10 mouse cellular contexts compared by ENCODE assay signal in the genomic region with DNA sequence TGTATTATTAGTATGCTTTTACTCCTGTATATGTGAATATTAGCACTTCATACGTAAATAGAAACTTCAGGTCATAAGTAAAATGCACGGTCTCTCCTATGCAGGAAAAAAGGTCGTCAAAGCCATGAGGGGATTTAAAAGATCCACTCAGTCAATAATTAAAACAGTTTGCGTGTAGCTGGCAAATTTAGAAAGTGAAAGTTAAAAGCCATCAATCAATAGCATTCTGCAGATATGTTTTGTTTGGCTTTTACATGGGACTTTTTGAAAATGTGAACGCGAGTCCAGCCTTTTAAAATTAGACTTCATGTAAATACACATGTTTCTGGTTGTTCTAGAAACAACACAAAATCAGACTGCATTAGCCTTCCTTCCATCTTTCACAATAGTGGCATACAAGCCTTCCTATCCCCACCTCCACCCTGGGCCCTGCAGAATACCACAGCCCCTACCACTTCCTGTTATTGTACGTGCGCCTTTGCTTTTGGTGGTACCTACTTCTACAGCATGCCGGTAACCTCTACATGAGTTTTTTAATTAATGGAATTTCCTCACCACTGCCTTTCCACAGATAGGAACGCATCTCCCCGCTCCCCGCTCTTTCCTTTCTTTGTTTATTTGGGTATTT. TPM values are rescaled to one million over a fixed set of nuclear protein-coding genes. Genes with fewer than 3 reads are reported as not detected.
DNase-seq lines count a peak whose midpoint lies in the region; ATAC-seq and TF ChIP-seq lines count a peak whose summit lies in the region.
"Had no signal": no experiment of that assay in that cellular context is flagged by ENCODE, and none has a peak within 500 bp of the region (broad histone marks: within the 10 kb centered on the region; RNA-seq: fewer than 3 reads in every experiment).

No protein-coding gene starts in this region.

- DNase-seq in B cell, adult 2 months = peak; percentile 80 to 85
- peak; percentile 43 for DNase-seq in lung, postnatal 0 days (ENCODE audit: low spot score)
- DNase-seq in spleen, adult 2 months (ENCODE audit: low read depth in 1 of 2, low spot score in 2 of 2) = peak; percentile 72 to 80
- no peak for DNase-seq in urinary bladder, postnatal 25 days (ENCODE audit: low spot score)
- DNase-seq in kidney, adult 18-20 months = no peak
- DNase-seq in right cerebral cortex, adult 18-20 months = no peak

- H3K4me1 ChIP-seq in lung, postnatal 0 days (ENCODE audit: insufficient read depth, low read depth, low read length) = no peaks in the 10 kb centered on the region
- peaks cover 14% of the 10 kb centered on the region for H3K4me1 ChIP-seq in spleen, adult 2 months (ENCODE audit: control insufficient read depth, insufficient read depth, insufficient read length)
- H3K4me1 ChIP-seq: forebrain, embryonic 15.5 days; heart, embryonic 15.5 days had no signal

- WGBS in lung, postnatal 0 days = 60% methylated on average over 12 of the region's 12 CpGs
- WGBS in spleen, adult 2 months = 8% methylated on average over 12 of the region's 12 CpGs

- no peaks in the 10 kb centered on the region for H3K36me3 ChIP-seq in lung, postnatal 0 days (ENCODE audit: insufficient read depth, low read length)
- H3K36me3 ChIP-seq in spleen, adult 2 months (ENCODE audit: control insufficient read depth, insufficient read depth, low read length) = no peaks in the 10 kb centered on the region
- H3K36me3 ChIP-seq: forebrain, embryonic 15.5 days; heart, embryonic 15.5 days had no signal

- no peak for TF ChIP-seq EP300 in lung, postnatal 0 days (IDR thresholded peaks at IDR 0.05)

- H3K4me2 ChIP-seq in lung, postnatal 0 days (replicated peaks; ENCODE audit: low read depth, low read length) = 0 out of 2 replicates have a peak overlapping the region, but pooled peaks have one; percentile 1
- H3K4me2 ChIP-seq: forebrain, embryonic 15.5 days; heart, embryonic 15.5 days; midbrain, embryonic 11.5 days had no signal

- TF ChIP-seq POLR2A in spleen, adult 2 months (IDR thresholded peaks at IDR 0.05; ENCODE audit: low read depth, low read length) = peak; percentile 8; the same call in 1 of the 2 replicates

- no peaks in the 10 kb centered on the region for H3K9me3 ChIP-seq in lung, postnatal 0 days (ENCODE audit: low read length)
- H3K9me3 ChIP-seq: forebrain, embryonic 15.5 days; heart, embryonic 15.5 days had no signal

- no peaks in the 10 kb centered on the region for H3K27me3 ChIP-seq in lung, postnatal 0 days (replicated peaks; ENCODE audit: insufficient read depth, low read length)
- H3K27me3 ChIP-seq in spleen, adult 2 months (ENCODE audit: control insufficient read depth, insufficient read depth, low read length) = no peaks in the 10 kb centered on the region
- H3K27me3 ChIP-seq: forebrain, embryonic 15.5 days; heart, embryonic 15.5 days had no signal

- peak; percentile 98 for ATAC-seq in activated CD4-positive, CD25-positive, alpha-beta regulatory T cell, adult 4 months
- no peak; the same call in 1 of the 2 replicates for ATAC-seq in lung, postnatal 0 days
- ATAC-seq: forebrain, embryonic 15.5 days had no signal

- H3K27ac ChIP-seq in lung, postnatal 0 days (ENCODE audit: low read length) = no peak overlapping the region
- peak overlapping the region; percentile 83 for H3K27ac ChIP-seq in spleen, adult 2 months (ENCODE audit: insufficient read depth, low read length)
- H3K27ac ChIP-seq: forebrain, embryonic 15.5 days; heart, embryonic 15.5 days had no signal

- H3K4me3 ChIP-seq in lung, postnatal 0 days (ENCODE audit: low read depth, low read length) = no peak overlapping the region
- no peak overlapping the region for H3K4me3 ChIP-seq in spleen, adult 2 months (ENCODE audit: extremely low read depth, insufficient read depth, insufficient read length)
- H3K4me3 ChIP-seq: forebrain, embryonic 15.5 days; heart, embryonic 15.5 days had no signal

- no peak overlapping the region for H3K9ac ChIP-seq in lung, postnatal 0 days (replicated peaks; ENCODE audit: low read depth)
- H3K9ac ChIP-seq: forebrain, embryonic 15.5 days; heart, embryonic 15.5 days had no signal

- TF ChIP-seq CTCF in lung, postnatal 0 days (IDR thresholded peaks at IDR 0.05) = no peak
- no peak for TF ChIP-seq CTCF in spleen, adult 2 months (IDR thresholded peaks at IDR 0.05; ENCODE audit: extremely low read depth, insufficient read depth, insufficient read length, insufficient replicate concordance)

RNA-seq across cellular contexts. Expression of a gene that starts 12.4 kb away (rescaled TPM):
- polyA plus RNA-seq in activated CD4-positive, CD25-positive, alpha-beta regulatory T cell, adult 4 months (2017; shearing (Covaris generic)) = 10 to 100 TPM in 1 of 2 experiments, 1 to 10 TPM in 1; 8.0 to 11.0 TPM
- polyA plus RNA-seq in lung, postnatal 0 days (2015; fragmentation: Nextera tagmentation; extraction: Ambion mirVana) = 7.0 and 9.4 TPM in 2 replicates
- 10.0 and 10.1 TPM in 2 replicates for polyA plus RNA-seq in spleen, adult 2 months (2012; rRNA removed)

Comparison
In these comparisons a context has a peak if more than half of its experiments do, and no peak if none do; other contexts are left out.
1. DNase-seq: peak in B cell, adult 2 months (2 of 2), lung, postnatal 0 days (single experiment) and spleen, adult 2 months (2 of 2); none in urinary bladder, postnatal 25 days (single experiment), kidney, adult 18-20 months (single experiment) and right cerebral cortex, adult 18-20 months (single experiment).